Mouse (Mus musculus) embryonic facial prominence, embryonic 15.5 days (tissue): ENCODE data around the gene Zkscan8. TPM values are rescaled to one million over a fixed set of nuclear protein-coding genes. Genes with fewer than 3 reads are reported as not detected.
"Not testable (repeated sequence)": the region's sequence is repeated elsewhere in the genome, so short reads cannot be mapped to it uniquely, and the experiment has no call there.

Source experiments
- ATAC-seq: fragments of 200-750 bp; cut with Nextera tagmentation; 2 replicates; pipeline ENCODE4 v1.8.0; 2017; ENCODE audit warnings: low read depth, moderate TSS enrichment; ENCODE audit not compliant: insufficient number of reproducible peaks, low FRiP score, low TSS enrichment
- H3K27ac ChIP-seq: fragments of 300-500 bp; sonication (generic); replicated peaks from 2 replicates; pipeline ENCODE4 v1.5.1; 2015; ENCODE audit warnings: mild to moderate bottlenecking, inconsistent platforms
- H3K27me3 ChIP-seq: fragments of 300-500 bp; sonication (generic); 2 replicates; pipeline ENCODE4 v1.6.1; 2015; ENCODE audit warnings: inconsistent platforms
- H3K36me3 ChIP-seq: fragments of 300-500 bp; sonication (generic); 2 replicates; pipeline ENCODE4 v1.6.1; 2015; ENCODE audit warnings: mild to moderate bottlenecking, inconsistent platforms
- H3K4me1 ChIP-seq: fragments of 300-500 bp; sonication (generic); 2 replicates; pipeline ENCODE4 v1.6.1; 2015; ENCODE audit warnings: inconsistent platforms
- H3K4me2 ChIP-seq: fragments of 300-500 bp; sonication (generic); replicated peaks from 2 replicates; pipeline ENCODE4 v1.6.1; 2015; ENCODE audit warnings: mild to moderate bottlenecking, inconsistent platforms
- H3K4me3 ChIP-seq: fragments of 300-500 bp; sonication (generic); replicated peaks from 2 replicates; pipeline ENCODE4 v1.5.1; 2015; ENCODE audit warnings: mild to moderate bottlenecking, inconsistent platforms
- H3K9ac ChIP-seq: fragments of 300-500 bp; sonication (generic); 2 replicates; pipeline ENCODE4 v1.6.1; 2015; ENCODE audit warnings: inconsistent platforms
- H3K9me3 ChIP-seq: fragments of 300-500 bp; sonication (generic); replicated peaks from 2 replicates; pipeline ENCODE4 v1.6.1; 2016; ENCODE audit warnings: inconsistent platforms
- WGBS: fragments of 180-500 bp; shearing (Covaris S2); methylation state at CpG from one replicate; pipeline ENCODE4 v1.1.7; 2015; 5-methylcytosine and 5-hydroxymethylcytosine counted together
- polyA plus RNA-seq: library from polyadenylated mRNA; unstranded; fragments of >200 nt; fragmentation: Nextera tagmentation; extraction: Ambion mirVana; gene quantifications from 2 replicates; pipeline ENCODE4 v1.2.1, GENCODE M21; 2015

The Zkscan8 gene
- polyA plus RNA-seq, 1 experiment from 2014 or later = 5.6 TPM

GRCm38 (mm10) chr13:21486881-21487280 lies 44.0 kb downstream of the Zkscan8 start:
- no peak overlapping the region for H3K27ac ChIP-seq
- peaks cover 10% of the 10 kb centered on the region; the same call in 1 of the 2 replicates for H3K36me3 ChIP-seq
- no peak overlapping the region for H3K4me3 ChIP-seq
- H3K9me3 ChIP-seq = 0 out of 2 replicates have a peak, but pooled peaks cover 4% of the 10 kb centered on the region
- H3K4me2 ChIP-seq = no peak overlapping the region
- 90% methylated on average over 1 of the region's 1 CpGs for WGBS
- H3K4me1 ChIP-seq = no peaks in the 10 kb centered on the region
- ATAC-seq = no peak
- H3K9ac ChIP-seq = no peak overlapping the region
- no peaks in the 10 kb centered on the region for H3K27me3 ChIP-seq

DNA sequence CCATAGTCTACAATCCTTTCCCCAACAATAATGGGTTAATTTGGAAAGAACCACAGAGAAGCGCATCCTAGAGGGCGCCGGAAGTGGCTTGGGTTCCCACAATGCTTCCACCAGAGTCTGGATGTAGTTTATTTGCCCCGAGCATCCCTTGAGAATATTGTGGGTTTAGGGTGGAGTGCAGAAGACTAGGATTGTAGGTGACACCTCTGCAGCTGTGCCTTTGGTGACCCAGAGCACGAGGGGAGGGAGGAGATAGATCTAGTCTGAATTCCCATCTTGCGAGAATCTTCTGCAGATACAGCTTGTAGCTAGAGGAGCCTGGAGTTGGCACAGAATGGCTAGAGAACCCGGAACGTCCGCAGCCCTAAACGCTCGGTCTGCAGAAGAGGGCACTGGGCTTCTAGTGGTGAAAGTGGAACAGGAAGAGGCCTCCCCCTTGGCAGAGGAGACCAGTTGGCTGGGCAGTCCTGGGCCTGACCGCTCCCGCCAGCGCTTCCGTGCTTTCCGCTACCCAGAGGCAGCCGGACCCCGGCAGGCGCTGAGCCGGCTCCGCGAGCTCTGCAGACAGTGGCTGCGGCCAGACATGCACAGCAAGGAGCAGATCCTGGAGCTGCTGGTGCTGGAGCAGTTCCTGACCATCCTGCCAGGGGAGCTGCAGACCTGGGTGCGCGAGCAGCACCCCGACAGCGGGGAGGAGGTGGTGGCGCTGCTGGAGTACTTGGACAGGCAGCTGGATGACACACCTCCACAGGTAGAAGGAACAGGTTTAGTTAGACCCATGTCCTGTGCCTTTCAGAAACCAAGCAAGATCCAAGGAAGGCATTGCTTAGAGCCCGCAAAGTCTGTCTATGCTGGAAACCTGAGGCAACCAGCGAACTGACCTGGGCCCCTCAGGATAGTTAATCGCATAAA lies 51.9 kb downstream of the Zkscan8 start, which contains the start of the genes Zkscan4 and Gm10065:
Gene Zkscan4, plus strand, starts transcription at position 149 of the 912 bp plus-strand sequence.
Gene Gm10065, minus strand, starts transcription at position 683 of the 912 bp plus-strand sequence.
- H3K36me3 ChIP-seq, H3K4me1 ChIP-seq, H3K27me3 ChIP-seq, H3K9me3 ChIP-seq: not testable (repeated sequence)
- Histone ChIP-seq H3K4me3 (peak within 1 kb of the TSS; percentile 56), H3K9ac (peak within 1 kb of the TSS; percentile 33), H3K27ac (peak within 1 kb of the TSS; percentile 78), H3K4me2 (peak within 1 kb of the TSS; percentile 56)
- 2% methylated on average over 31 of the region's 31 CpGs for WGBS
- ATAC-seq = peak; percentile 78

GRCm38 (mm10) chr13:21472427-21472826 lies 58.5 kb downstream of the Zkscan8 start:
- H3K27me3 ChIP-seq = no peaks in the 10 kb centered on the region; the same call in 1 of the 2 replicates
- no peak for ATAC-seq
- H3K9ac ChIP-seq = no peak overlapping the region
- WGBS = 26% methylated on average over 4 of the region's 4 CpGs
- no peaks in the 10 kb centered on the region for H3K9me3 ChIP-seq
- 0 out of 2 replicates have a peak, but pooled peaks cover 4% of the 10 kb centered on the region for H3K4me1 ChIP-seq
- no peak overlapping the region for H3K4me2 ChIP-seq
- no peaks in the 10 kb centered on the region for H3K36me3 ChIP-seq
- H3K27ac ChIP-seq = no peak overlapping the region
- no peak overlapping the region for H3K4me3 ChIP-seq

DNA sequence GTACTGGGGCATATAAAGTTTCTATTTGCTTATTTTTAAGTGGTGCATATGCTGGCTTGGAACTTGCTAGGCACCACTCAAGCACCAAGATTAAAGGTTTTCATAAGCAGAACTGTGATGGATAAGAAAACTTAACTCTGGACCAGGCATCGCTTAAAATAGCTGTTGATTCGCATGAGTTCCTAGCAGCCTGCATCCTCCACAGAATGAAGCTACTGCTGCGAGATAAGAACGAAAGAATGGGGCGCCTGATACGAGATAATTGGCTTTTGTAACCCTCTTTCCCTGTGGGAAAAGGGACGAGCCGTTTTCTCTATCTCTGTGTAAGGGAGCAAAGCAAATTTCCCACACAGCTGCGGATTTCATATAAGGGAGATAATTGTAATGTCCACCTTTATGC lies 61.8 kb downstream of the Zkscan8 start:
- no peaks in the 10 kb centered on the region; the same call in 1 of the 2 replicates for H3K27me3 ChIP-seq
- H3K9me3 ChIP-seq = no peaks in the 10 kb centered on the region
- H3K4me2 ChIP-seq = peak overlapping the region; percentile 88
- H3K36me3 ChIP-seq = no peaks in the 10 kb centered on the region
- 0 out of 2 replicates have a peak, but pooled peaks cover 4% of the 10 kb centered on the region for H3K4me1 ChIP-seq
- peak overlapping the region; percentile 63 for H3K4me3 ChIP-seq
- 24% methylated on average over 9 of the region's 9 CpGs for WGBS
- no peak overlapping the region for H3K9ac ChIP-seq
- H3K27ac ChIP-seq = no peak overlapping the region
- no peak for ATAC-seq

DNA sequence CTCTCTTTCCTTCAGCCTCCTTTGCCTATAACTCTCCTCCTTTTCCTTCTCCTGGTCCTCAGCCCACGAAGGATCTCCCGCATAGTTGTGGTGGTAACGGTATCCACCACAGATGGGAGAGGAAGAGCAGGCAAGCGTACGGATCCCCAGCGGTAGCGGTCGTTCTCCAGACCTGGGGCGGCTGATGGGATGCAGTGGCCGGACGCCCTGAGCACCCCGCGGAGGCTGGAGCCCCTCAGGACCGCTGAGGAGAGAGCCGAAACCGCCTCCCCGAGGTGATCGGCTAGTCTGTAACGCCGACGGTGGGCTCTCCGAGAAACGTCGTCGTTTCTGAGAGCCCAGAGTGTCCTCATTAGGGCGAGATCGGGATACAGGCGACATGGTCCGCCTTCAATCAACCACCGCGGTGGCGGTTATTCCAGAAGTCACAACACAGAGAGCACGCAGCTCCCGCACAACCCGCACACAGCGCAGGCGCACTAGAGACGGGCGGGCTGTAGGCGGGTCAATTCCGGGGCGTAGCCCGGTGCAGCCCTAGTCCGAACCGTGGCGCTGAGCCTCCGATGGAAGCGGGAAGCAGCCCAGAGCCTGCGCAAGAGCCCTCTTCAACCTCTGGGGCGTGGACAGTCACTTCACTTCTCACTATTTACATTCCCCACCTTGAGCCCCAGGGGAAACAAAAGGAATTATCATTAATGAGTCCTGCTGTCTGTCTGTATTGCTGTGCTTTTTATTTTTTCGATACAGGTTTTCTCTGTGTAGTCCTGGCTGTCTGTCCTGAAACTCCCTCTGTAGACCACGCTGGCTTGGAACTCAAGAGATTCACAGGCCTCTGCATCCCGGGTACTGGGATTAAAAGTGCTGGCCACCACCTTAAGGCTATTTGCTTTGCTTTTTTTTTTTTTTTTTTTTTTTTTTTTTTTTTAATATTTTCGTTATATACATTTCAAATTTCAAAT lies 62.6 kb downstream of the Zkscan8 start, which contains the start of gene Nkapl:
Gene Nkapl, minus strand, starts transcription at position 449 of the 959 bp plus-strand sequence.
- Histone ChIP-seq H3K27ac (no peak within 1 kb of the TSS), H3K9me3 (no peaks in the 10 kb centered on the region), H3K4me3 (peak within 1 kb of the TSS; percentile 63), H3K4me1 (0 out of 2 replicates have a peak, but pooled peaks cover 4% of the 10 kb centered on the region), H3K4me2 (peak within 1 kb of the TSS; percentile 88), H3K27me3 (no peaks in the 10 kb centered on the region; the same call in 1 of the 2 replicates), H3K36me3 (no peaks in the 10 kb centered on the region), H3K9ac (peak within 1 kb of the TSS; percentile 45)
- peak; percentile 95 for ATAC-seq
- WGBS = under 1% methylated on average over 54 of the region's 54 CpGs

- no peak overlapping the region for H3K27ac ChIP-seq
- H3K9me3 ChIP-seq = no peaks in the 10 kb centered on the region
- no peak overlapping the region for H3K4me3 ChIP-seq
- no peaks in the 10 kb centered on the region for H3K36me3 ChIP-seq
- H3K9ac ChIP-seq = no peak overlapping the region
- H3K4me2 ChIP-seq = no peak overlapping the region
- ATAC-seq = no peak
- H3K4me1 ChIP-seq = 0 out of 2 replicates have a peak, but pooled peaks cover 4% of the 10 kb centered on the region
- 85% methylated on average over 10 of the region's 10 CpGs for WGBS
- no peaks in the 10 kb centered on the region; the same call in 1 of the 2 replicates for H3K27me3 ChIP-seq
These were observed 63.6 kb downstream of the Zkscan8 start for GRCm38 (mm10) chr13:21467336-21467735.

Other genes with a start within 250 kb of the Zkscan8 start
- not detected in 2 replicates for gene Gpx5, start 238.4 kb downstream of the Zkscan8 start, polyA plus RNA-seq
- not detected in 2 replicates for gene Gpx6, start 219.0 kb downstream of the Zkscan8 start, polyA plus RNA-seq
- not detected in 2 replicates for gene Olfr1367, start 184.2 kb downstream of the Zkscan8 start, polyA plus RNA-seq
- 10.9 and 11.3 TPM in 2 replicates for gene Zscan12, start 168.3 kb downstream of the Zkscan8 start, polyA plus RNA-seq
- gene Zkscan3, start 128.4 kb downstream of the Zkscan8 start, polyA plus RNA-seq = 83.5 and 86.6 TPM in 2 replicates
- gene Pgbd1, start 90.1 kb downstream of the Zkscan8 start, polyA plus RNA-seq = 3.0 and 3.4 TPM in 2 replicates
- gene Zscan26, start 77.4 kb downstream of the Zkscan8 start, polyA plus RNA-seq = 27.5 and 33.6 TPM in 2 replicates
- gene Nkapl, start 62.6 kb downstream of the Zkscan8 start, polyA plus RNA-seq = 2.1 and 2.3 TPM in 2 replicates
- gene Zkscan4, start 52.2 kb downstream of the Zkscan8 start, polyA plus RNA-seq = 3.7 and 4.3 TPM in 2 replicates
- gene Gm10065, start 51.7 kb downstream of the Zkscan8 start, polyA plus RNA-seq = 1.8 TPM in 1 of 2 replicates, not detected in the other
- 0.37 and 1.6 TPM in 2 replicates for gene AK157302, start 35.9 kb downstream of the Zkscan8 start, polyA plus RNA-seq
- 5.6 and 18.4 TPM in 2 replicates for gene Gm11273, start 29.7 kb downstream of the Zkscan8 start, polyA plus RNA-seq
- gene Olfr1366, start 11.7 kb upstream of the Zkscan8 start, polyA plus RNA-seq = 0.17 and 0.22 TPM in 2 replicates
- 0.07 and 0.19 TPM in 2 replicates for gene Olfr1535, start 28.8 kb upstream of the Zkscan8 start, polyA plus RNA-seq
- gene Olfr1364, start 50.6 kb upstream of the Zkscan8 start, polyA plus RNA-seq = 0.11 TPM in 1 of 2 replicates, not detected in the other
- gene Olfr1362, start 82.9 kb upstream of the Zkscan8 start, polyA plus RNA-seq = 0.13 TPM in 1 of 2 replicates, not detected in the other
- not detected in 2 replicates for gene Olfr11, start 111.4 kb upstream of the Zkscan8 start, polyA plus RNA-seq
- 0.48 and 0.68 TPM in 2 replicates for gene Olfr1361, start 132.3 kb upstream of the Zkscan8 start, polyA plus RNA-seq
- not detected in 2 replicates for gene Olfr1360, start 146.3 kb upstream of the Zkscan8 start, polyA plus RNA-seq
- 0.05 and 0.27 TPM in 2 replicates for gene Olfr1359, start 167.0 kb upstream of the Zkscan8 start, polyA plus RNA-seq
- 0.60 and 2.0 TPM in 2 replicates for gene Hist1h2bl, start 185.0 kb upstream of the Zkscan8 start, polyA plus RNA-seq
- 6.9 and 13.7 TPM in 2 replicates for gene Hist1h2ai, start 185.3 kb upstream of the Zkscan8 start, polyA plus RNA-seq
- 6.6 and 7.1 TPM in 2 replicates for gene Hist1h3h, start 186.5 kb upstream of the Zkscan8 start, polyA plus RNA-seq
- gene Hist1h2bm, start 190.9 kb upstream of the Zkscan8 start, polyA plus RNA-seq = 1.8 and 4.1 TPM in 2 replicates
- gene Hist1h4j, start 203.9 kb upstream of the Zkscan8 start, polyA plus RNA-seq = 1.7 and 1.9 TPM in 2 replicates
- 1.5 and 2.9 TPM in 2 replicates for gene Hist1h4k, start 219.4 kb upstream of the Zkscan8 start, polyA plus RNA-seq
- 16.1 and 25.2 TPM in 2 replicates for gene Hist1h2ak, start 222.7 kb upstream of the Zkscan8 start, polyA plus RNA-seq
- 3.4 and 3.6 TPM in 2 replicates for gene Hist1h2bn, start 223.0 kb upstream of the Zkscan8 start, polyA plus RNA-seq
- 16.8 and 19.6 TPM in 2 replicates for gene Hist1h1b, start 249.5 kb upstream of the Zkscan8 start, polyA plus RNA-seq